Mouse (Mus musculus) monocyte, adult 59 days (primary cell): ENCODE measurements around the gene Hpf1. TPM values are rescaled to one million over a fixed set of nuclear protein-coding genes. Genes with fewer than 3 reads are reported as not detected.

ENCODE experiments used
- total RNA-seq, 2 experiments: library from RNA; stranded (reverse); gene quantifications; one replicate each; pipeline ENCODE4 v1.2.4; 2023

The Hpf1 gene
- total RNA-seq = 10 to 100 TPM; 14.5 to 16.3 TPM

GRCm38 (mm10) chr8:60889843-60890519 lies at the start of gene Hpf1:
Gene Hpf1, plus strand, starts transcription at chr8:60890418.

Other genes starting within 250 kb of the Hpf1 start
- gene Clcn3, start 92.9 kb downstream of the Hpf1 start, total RNA-seq = 10 to 100 TPM; 27.8 to 28.4 TPM
- gene Nek1, start 102.8 kb downstream of the Hpf1 start, total RNA-seq = 1 to 10 TPM; 3.7 to 6.2 TPM